Mouse (Mus musculus): ENCODE results near the gene Pde1b.

DNA sequence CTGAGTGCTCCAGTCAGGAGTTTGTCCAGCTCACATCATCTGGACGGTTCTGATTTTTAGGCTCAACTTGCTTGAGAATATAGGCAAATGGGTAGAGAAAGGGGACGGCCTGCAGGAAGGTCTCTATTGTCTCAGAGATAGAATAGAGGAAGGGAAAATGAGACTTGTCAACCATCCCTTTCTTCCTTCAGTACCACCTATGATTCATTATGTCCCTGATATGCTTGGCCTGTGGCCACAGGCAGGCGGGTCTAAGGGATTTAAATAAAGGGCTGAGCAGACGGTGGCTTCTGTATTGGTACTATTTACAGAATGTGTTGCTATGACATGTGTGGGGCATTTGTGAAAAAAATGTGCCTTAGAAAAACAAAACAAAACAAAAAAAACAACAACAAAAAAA is 14.5 kb upstream of the Pde1b start:
- TF ChIP-seq CTCF (IDR thresholded peaks at IDR 0.05; ENCODE audit: low read depth), result no peak
- TF ChIP-seq EP300 (IDR thresholded peaks at IDR 0.05; ENCODE audit: low read depth), result no peak
